Mouse (Mus musculus): ENCODE results near the gene Lman1l.

Lman1l gene

GRCm38 (mm10) chr9:57620674-57621073 lies at the start of gene Lman1l:
TSS of gene Lman1l (minus strand) at chr9:57620774.
- DNase-seq (ENCODE audit: extremely low read depth, low read depth), result no peak

DNA sequence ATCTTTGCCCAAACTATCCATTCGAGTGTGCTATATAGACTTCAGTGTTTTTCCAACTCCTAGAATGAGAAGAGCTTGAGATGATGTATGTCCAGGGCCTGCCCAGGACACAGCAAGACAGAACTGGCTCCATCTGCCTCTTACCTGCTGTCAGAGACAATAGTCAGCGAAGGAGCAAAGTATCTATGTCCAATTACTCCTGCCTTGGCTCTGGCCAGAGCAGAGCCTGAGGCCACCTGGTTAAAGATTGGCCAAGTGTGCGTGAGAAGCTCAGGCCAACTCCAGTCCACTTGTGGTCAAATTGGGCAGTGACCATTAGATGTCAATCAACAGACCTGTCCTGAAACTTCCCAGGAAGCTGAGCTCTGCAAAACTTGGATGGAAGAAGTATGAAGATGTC lies 49.0 kb upstream of the Lman1l start:
- no peak for DNase-seq (ENCODE audit: extremely low read depth, low read depth)

GRCm38 (mm10) chr9:57668277-57668676 lies 47.7 kb upstream of the Lman1l start:
- DNase-seq (ENCODE audit: extremely low read depth, low read depth), result no peak

- no peak for DNase-seq (ENCODE audit: extremely low read depth, low read depth)
Measured at GRCm38 (mm10) chr9:57667817-57668216, 47.2 kb upstream of the Lman1l start.

DNA sequence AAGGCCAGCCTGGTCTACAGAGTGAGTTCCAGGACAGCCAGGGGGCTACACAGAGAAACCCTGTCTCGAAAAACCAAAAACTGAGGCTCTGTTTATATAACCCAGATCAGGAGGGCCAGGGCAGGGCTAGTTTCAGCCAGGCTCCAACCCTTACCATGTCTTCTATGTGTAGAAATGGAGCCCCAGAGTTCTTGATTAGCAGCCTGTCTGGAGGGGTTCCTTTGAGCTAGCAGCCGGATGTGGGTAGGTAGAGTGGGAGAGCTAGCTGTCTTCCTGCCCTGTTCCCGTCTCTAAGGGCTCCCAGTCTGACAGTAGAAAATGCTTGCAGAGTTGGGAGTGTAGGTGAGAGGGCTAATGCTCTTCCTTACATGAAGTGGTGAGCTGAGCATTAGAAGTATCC lies 46.6 kb upstream of the Lman1l start:
- DNase-seq (ENCODE audit: extremely low read depth, low read depth), result no peak

GRCm38 (mm10) chr9:57666536-57666935 lies 46.0 kb upstream of the Lman1l start:
- DNase-seq (ENCODE audit: extremely low read depth, low read depth), result no peak

- DNase-seq (ENCODE audit: extremely low read depth, low read depth), result no peak
Measured at GRCm38 (mm10) chr9:57664616-57665015, 44.0 kb upstream of the Lman1l start.

GRCm38 (mm10) chr9:57661552-57661951 lies 41.0 kb upstream of the Lman1l start:
- no peak for DNase-seq (ENCODE audit: extremely low read depth, low read depth)

GRCm38 (mm10) chr9:57660501-57660900 lies 39.9 kb upstream of the Lman1l start:
- DNase-seq (ENCODE audit: extremely low read depth, low read depth), result no peak

DNA sequence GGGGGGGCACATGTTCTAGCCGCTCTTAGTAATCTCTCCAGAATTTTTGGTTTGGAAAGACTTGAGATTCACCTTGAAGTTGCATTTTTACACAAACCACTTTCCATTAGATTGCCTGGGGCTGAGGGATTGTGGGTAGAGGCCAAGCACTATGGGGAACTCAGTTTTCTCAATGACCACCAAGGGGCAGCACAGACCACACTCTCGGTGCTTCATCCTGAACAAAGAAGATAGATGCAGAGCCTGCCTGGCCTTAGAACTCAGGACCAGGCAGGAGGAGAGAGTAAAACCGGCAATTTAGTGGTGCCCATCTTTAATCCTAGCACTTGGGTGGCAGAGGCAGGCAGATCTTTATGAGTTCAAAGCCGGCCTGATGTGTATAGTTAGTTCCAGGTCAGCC lies 39.2 kb upstream of the Lman1l start:
- DNase-seq (ENCODE audit: extremely low read depth, low read depth), result peak; percentile 71

GRCm38 (mm10) chr9:57658970-57659369 lies 38.4 kb upstream of the Lman1l start:
- DNase-seq (ENCODE audit: extremely low read depth, low read depth), result no peak

- DNase-seq (ENCODE audit: extremely low read depth, low read depth), result no peak
Measured at GRCm38 (mm10) chr9:57657843-57658242, 37.3 kb upstream of the Lman1l start.

- DNase-seq (ENCODE audit: extremely low read depth, low read depth), result no peak
Measured at GRCm38 (mm10) chr9:57656631-57657350, 36.2 kb upstream of the Lman1l start.

DNA sequence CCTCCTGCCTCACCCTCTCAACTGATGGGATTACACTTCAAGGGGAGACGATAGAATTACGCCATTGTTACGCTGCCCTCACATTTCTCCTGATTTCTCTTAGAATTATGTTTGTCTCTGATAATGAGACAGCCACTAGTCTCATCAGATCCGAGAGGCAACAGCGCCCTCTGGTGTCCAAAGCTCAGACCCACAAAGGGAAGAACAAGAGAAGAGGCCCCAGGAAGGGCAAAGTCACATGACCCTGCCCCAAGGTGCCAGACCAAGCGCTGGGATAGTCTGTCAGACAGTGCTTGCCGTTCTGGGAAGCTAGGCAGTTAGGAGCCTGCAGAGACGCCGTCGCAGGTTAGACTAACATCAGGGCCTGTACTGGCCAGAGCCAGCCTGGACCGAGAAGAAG lies 35.2 kb upstream of the Lman1l start:
- DNase-seq (ENCODE audit: extremely low read depth, low read depth), result peak; percentile 81

- DNase-seq (ENCODE audit: extremely low read depth, low read depth), result no peak
Measured at GRCm38 (mm10) chr9:57654966-57655365, 34.4 kb upstream of the Lman1l start.

DNA sequence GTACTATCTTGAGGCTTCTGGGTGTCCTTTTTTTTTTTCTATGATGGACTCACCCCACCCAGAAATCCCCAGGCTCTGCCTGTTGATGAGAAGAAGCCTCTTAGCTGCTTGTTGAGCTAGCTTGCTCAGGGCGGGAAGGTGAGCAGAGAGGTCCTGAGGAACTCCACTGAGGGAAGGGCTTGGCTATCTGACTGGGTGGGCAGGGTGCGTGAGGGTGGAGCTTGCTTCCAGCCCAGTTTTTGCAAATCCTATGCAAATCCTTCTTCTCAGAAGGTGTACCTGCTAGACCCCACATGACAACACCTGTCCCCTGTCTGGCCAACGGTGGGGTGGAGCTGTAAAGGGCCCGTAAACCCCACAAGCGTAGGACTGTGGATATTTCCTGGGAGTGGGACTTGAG lies 32.7 kb upstream of the Lman1l start, which contains the start of gene Csk:
TSS of gene Csk (minus strand) at position 349 of the 400 bp plus-strand sequence.
- no peak for DNase-seq (ENCODE audit: extremely low read depth, low read depth)

DNA sequence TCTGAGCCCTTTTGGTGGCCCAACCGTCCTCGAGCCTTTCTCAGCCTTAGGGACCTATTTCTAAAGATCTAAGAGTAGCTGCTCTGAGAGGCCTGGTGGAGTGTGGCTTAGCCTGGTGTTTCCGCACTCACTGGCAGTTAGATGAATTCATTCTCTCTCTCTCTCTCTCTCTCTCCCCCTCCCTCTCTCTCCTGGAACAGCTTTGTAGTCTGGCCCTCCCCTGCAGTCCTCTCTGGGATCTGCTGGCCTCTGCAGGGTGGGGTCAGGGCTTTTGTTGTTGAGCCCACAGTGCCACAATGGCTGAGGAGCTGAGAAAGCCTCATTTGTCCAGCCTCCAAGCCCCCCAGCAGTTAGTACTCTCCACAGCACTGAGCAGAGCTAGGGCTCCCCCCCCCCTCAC lies 32.3 kb upstream of the Lman1l start:
- no peak for DNase-seq (ENCODE audit: extremely low read depth, low read depth)

DNA sequence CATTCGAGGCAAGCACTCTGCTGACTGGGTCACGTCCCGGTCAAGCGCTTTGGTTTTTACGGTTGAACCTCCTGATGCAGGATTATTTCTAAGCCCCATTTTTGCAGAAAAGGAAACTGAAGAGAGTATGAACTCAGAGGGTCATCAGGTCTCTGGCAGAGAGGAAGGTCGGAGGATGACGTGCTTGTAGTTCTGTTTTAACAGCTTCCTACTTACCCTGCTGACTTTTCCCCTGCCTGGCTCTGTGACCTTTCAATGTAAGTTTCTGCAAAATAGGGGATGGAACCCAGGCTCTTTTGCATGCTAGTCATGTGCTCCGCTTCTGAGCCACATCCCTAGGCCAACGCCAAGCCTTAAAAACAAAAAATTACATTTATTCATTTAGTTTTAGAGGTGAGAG lies 31.8 kb upstream of the Lman1l start:
- DNase-seq (ENCODE audit: extremely low read depth, low read depth), result no peak

DNA sequence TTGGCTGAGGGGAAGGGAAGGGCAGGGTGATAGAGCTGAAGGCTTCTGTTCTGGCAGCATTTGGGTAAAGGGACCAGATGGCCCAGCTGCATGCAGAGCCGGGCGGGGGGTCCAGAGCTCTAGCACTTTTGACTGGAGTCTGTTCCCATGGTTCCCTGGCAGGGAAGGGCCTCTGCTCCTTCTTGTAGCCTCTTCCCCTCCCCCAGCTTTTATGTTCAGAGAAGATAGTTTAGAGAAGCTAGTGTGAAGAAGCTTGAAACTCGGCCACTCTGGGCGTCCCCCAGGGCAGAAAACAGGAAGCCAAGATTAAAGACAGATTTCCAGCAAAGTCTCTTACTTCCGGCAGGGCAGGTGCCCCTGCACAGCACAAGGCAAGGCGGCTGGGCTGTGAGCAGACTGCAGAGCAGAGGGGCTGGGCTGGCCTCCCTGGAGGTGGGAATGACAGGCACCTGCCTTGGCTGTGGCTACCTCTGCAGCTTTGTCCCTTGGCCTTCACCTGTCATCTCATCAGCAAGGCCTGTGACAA lies 30.3 kb upstream of the Lman1l start:
- peak; percentile 81 for DNase-seq (ENCODE audit: extremely low read depth, low read depth)

- no peak for DNase-seq (ENCODE audit: extremely low read depth, low read depth)
Measured at GRCm38 (mm10) chr9:57650130-57650785, 29.7 kb upstream of the Lman1l start.

DNA sequence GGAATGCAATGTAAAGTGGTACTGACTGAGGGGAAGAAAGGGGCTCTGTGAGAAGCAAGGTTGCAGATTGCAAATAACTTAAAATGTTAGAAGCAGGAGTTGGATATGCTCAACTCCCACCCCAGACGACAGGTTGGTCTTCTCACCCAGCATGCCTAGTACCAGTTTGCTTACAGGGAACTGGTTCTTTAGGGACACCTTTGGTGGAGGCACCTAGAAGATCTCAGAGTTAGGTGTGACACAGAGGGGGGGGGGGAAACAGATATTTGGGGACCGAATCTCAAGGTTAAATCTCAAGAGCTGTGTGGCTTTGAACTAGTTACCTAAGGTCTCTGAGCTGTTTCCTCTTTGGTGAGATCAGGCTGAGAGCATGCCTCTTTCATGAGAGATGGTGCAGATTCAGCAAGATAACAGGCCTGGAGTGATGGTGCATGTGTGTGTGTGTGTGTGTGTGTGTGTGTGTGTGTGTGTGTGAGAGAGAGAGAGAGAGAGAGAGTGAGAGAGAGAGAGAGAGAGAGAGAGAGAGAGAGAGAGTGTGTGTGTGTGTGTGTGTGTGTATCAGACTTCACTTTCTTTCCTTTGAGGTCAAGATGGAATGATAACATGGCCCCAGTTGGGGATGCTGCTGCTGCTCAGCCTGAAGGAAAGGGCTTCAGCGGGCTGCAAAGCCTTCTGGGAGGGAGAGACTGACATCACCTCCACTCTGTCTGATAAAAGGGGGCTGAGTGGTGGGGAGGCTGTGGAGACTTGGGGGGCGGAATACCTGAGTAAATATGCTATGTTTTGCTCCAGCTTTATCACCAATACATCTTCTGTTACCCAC lies 26.9 kb upstream of the Lman1l start:
- DNase-seq (ENCODE audit: extremely low read depth, low read depth), result no peak

- peak; percentile 92 for DNase-seq (ENCODE audit: extremely low read depth, low read depth)
Measured at GRCm38 (mm10) chr9:57646551-57647103, 26.1 kb upstream of the Lman1l start.
